Comparison of ENCODE assay signal across 15 mouse cellular contexts in genomic region chr7:119527548-119527947, GRCm38 (mm10). TPM values are rescaled to one million over a fixed set of nuclear protein-coding genes. Genes with fewer than 3 reads are reported as not detected.
"Had no signal": no experiment of that assay in that cellular context is flagged by ENCODE, and none has a peak within 500 bp of the region (broad histone marks: within the 10 kb centered on the region; RNA-seq: fewer than 3 reads in every experiment).

No protein-coding gene starts in this region.

- H3K9ac ChIP-seq: liver, embryonic 15.5 days; lung, embryonic 15.5 days; midbrain, embryonic 13.5 days had no signal

- H3K27me3 ChIP-seq: liver, embryonic 15.5 days; lung, embryonic 15.5 days; midbrain, embryonic 13.5 days had no signal

- H3K4me1 ChIP-seq: limb, embryonic 10.5 days; midbrain, embryonic 13.5 days had no signal

- ATAC-seq: midbrain, embryonic 13.5 days had no signal

- H3K9me3 ChIP-seq: limb, embryonic 10.5 days; liver, embryonic 15.5 days; lung, embryonic 15.5 days; midbrain, embryonic 13.5 days had no signal

- H3K36me3 ChIP-seq: limb, embryonic 10.5 days; liver, embryonic 15.5 days; lung, embryonic 15.5 days; midbrain, embryonic 13.5 days had no signal

- H3K4me3 ChIP-seq: left cerebral cortex, adult 2 months; limb, embryonic 10.5 days; liver, embryonic 15.5 days; lung, embryonic 15.5 days; midbrain, embryonic 13.5 days had no signal

- H3K27ac ChIP-seq: left cerebral cortex, adult 2 months; limb, embryonic 10.5 days; liver, embryonic 15.5 days; lung, embryonic 15.5 days; midbrain, embryonic 13.5 days; stomach, postnatal 0 days had no signal

- H3K4me2 ChIP-seq: liver, embryonic 15.5 days; lung, embryonic 15.5 days; midbrain, embryonic 13.5 days had no signal

- DNase-seq: kidney, postnatal 25 days; right cerebral cortex, adult 18-20 months; right cerebral cortex, postnatal 25 days; thymus, postnatal 4 days had no signal

RNA-seq across cellular contexts. Expression of gene Pdilt, which starts 4.3 kb away (rescaled TPM):
- total RNA-seq: layer of hippocampus, postnatal 25 days; left cerebral cortex, adult 2 months; left cerebral cortex, postnatal 14 days; midbrain, postnatal 0 days had no signal
- polyA plus RNA-seq: limb, embryonic 10.5 days; limb, embryonic 14.5 days; liver, embryonic 15.5 days; lung, embryonic 15.5 days; stomach, postnatal 0 days had no signal

RNA-seq across cellular contexts. Expression of gene Acsm5, which starts 8.3 kb away (rescaled TPM):
- polyA plus RNA-seq: limb, embryonic 10.5 days; limb, embryonic 14.5 days; lung, embryonic 15.5 days; midbrain, embryonic 13.5 days had no signal

RNA-seq across cellular contexts. Expression of gene Acsm2, which starts 26.6 kb away (rescaled TPM):
- total RNA-seq: layer of hippocampus, postnatal 25 days; left cerebral cortex, adult 2 months; left cerebral cortex, postnatal 14 days; midbrain, postnatal 0 days had no signal
- polyA plus RNA-seq: limb, embryonic 10.5 days; limb, embryonic 14.5 days; liver, embryonic 15.5 days; midbrain, embryonic 13.5 days; midbrain, postnatal 0 days; neural tube, embryonic 14.5 days; stomach, postnatal 0 days had no signal

RNA-seq across cellular contexts. Expression of gene Umod, which starts 48.5 kb away (rescaled TPM):
- total RNA-seq: layer of hippocampus, postnatal 25 days; left cerebral cortex, adult 2 months; left cerebral cortex, postnatal 14 days; midbrain, postnatal 0 days had no signal
- polyA plus RNA-seq: limb, embryonic 10.5 days; limb, embryonic 14.5 days; liver, embryonic 15.5 days; lung, embryonic 15.5 days; midbrain, embryonic 13.5 days; midbrain, postnatal 0 days; neural tube, embryonic 14.5 days; stomach, postnatal 0 days had no signal
